Mouse (Mus musculus) kidney, postnatal 14 days (tissue): ENCODE measurements at regions not wholly inside any gene's neighbourhood (a gene's known extent, or its start where the extent isn't known, plus 50 kb on each side); places are given as distances from the start of the nearest gene placed in this dataset.

Experiments used
- DNase-seq: peaks from one replicate; pipeline ENCODE4 v3.0.0; 2022; ENCODE audit warnings: mixed read lengths

GRCm38 (mm10) chr8:102575523-102575922 is 209.9 kb downstream of the Cdh11 start:
- no peak for DNase-seq

DNA sequence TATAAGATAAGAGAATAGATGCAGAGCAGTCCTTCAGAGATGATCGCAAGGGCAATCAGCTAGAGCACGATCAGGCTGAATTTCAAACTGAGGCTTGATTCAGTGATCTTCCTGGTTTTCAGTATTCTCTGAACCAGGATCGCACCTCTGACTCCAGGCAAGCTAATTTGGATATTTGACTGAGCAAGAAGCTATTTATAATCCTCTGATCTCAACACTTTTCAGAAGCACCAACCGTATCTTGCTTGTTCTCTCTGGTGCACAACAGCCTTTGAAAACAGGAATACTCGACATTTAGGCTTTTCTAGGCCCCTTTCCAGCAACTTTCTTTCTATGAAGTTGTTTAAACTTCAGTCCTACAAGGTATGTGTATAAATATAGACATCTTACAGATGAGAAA is 217.7 kb downstream of the Cdh11 start:
- no peak for DNase-seq

DNA sequence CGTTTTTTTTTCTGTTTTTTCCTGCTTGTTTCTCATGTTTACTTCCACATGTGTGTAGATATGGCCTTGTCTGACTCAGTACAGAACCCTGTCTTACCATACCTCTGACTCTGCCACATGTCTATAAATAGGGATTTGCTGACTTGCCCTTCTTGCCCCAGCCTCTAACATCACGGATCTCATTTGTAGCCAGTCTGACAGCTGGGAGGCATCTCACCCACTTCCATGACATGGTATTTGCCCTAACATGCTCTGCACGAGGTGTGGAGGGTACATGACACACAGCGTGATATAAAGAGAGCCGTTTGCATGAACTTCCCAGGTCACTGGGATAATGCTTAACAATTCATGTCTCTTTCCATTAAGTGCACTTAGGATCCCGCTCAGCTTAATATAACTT is 231.2 kb downstream of the Cdh11 start:
- DNase-seq: no peak

DNA sequence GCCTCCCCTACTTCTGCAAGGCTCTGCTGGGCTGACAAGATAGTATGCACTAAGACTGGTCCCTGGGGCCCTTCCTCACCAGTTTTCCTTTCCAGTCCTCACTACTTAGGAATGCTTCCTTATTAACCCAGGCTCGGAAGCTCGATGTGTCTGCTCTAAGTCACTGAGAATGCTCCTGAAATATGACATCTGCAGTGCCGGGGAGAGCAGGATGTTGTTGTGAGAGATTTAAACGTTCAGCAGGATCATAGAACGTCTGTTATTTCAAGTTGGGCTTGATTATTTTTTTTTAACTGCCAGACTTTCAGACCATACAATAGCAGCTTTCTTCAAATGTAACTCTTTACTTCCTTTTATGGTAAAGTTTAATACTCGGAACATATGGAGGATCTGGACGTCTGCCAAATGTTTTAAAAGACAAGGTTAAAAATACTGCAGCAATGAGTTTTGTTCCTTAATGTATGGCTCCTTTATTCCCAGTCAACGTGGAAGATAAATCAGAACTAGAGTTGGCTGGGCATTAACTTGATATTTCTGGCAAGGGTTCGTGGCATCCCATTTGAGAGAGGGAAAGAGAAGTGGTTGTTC is 232.0 kb downstream of the Cdh11 start:
- peak; percentile 11 for DNase-seq

GRCm38 (mm10) chr8:102538886-102539285 is 246.6 kb downstream of the Cdh11 start:
- no peak for DNase-seq

GRCm38 (mm10) chr8:102538068-102538467 is 247.4 kb downstream of the Cdh11 start:
- DNase-seq: no peak

GRCm38 (mm10) chr8:102518446-102518845 is 267.0 kb downstream of the Cdh11 start:
- no peak for DNase-seq

DNA sequence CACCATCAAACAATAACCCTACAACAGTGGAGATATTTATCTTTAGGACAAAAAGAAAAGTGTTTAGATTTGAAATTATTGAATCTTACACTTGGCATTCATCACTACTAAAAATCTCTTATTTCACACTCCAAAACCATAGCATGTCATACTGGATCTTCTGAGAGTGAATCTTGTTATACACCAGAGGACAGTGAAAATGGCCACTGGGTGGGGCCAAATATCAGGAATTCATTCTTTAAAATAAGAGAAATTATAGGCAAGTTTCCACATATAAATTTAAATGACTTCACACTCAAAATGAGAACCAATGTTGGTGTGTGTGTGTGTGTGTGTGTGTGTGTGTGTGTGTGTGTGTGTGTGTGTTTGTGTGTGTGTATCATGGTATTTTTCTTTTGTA is 269.7 kb downstream of the Cdh11 start:
- peak; percentile 4 for DNase-seq

- DNase-seq: no peak
These were observed 270.5 kb downstream of the Cdh11 start for GRCm38 (mm10) chr8:102514805-102515424.

- no peak for DNase-seq
These were observed 284.7 kb downstream of the Cdh11 start for GRCm38 (mm10) chr8:102500751-102501150.

DNA sequence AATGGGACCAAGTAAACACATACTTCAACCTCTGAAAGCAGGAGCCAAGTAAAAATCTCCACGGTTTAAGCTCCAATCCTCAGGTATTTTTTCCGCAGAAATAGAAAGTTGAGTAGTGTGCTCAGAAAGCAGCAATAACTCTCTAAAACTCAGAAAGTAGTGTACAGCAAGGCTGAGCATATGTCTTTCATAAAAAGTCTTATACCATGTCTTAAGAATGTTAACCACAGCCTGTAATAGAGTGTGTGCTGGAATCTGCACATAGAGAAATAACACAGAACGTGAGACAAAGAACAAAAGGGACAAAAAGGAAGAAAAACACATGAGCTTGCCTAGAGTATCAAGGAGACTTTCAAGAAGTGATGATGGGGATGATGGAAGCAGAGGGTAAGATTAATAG is 285.2 kb downstream of the Cdh11 start:
- DNase-seq: no peak

DNA sequence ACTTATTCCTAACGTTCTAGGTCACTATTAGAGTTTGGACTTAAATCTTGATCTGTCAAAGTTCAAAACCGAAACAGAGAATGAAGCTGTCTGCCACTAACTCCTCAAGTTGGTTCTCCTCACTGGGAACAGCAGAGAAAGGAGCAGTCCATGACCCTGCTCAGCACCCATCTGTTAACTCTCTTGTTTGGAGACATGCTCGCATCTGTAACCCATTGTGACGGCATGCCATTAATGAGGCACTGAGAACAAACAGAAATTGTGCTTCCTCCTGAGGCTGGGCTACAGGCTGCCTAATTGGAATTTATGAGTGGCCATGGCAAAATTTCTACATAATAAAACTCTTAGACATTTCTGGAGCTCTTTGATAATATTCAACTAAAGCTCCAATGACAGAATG is 286.4 kb downstream of the Cdh11 start:
- DNase-seq: peak; percentile 1

GRCm38 (mm10) chr8:102497160-102497559 is 288.3 kb downstream of the Cdh11 start:
- DNase-seq: no peak

GRCm38 (mm10) chr8:102496698-102497097 is 288.7 kb downstream of the Cdh11 start:
- no peak for DNase-seq

GRCm38 (mm10) chr8:102496021-102496420 is 289.4 kb downstream of the Cdh11 start:
- DNase-seq: peak; percentile 5

GRCm38 (mm10) chr8:102491015-102491414 is 294.4 kb downstream of the Cdh11 start:
- DNase-seq: no peak

DNA sequence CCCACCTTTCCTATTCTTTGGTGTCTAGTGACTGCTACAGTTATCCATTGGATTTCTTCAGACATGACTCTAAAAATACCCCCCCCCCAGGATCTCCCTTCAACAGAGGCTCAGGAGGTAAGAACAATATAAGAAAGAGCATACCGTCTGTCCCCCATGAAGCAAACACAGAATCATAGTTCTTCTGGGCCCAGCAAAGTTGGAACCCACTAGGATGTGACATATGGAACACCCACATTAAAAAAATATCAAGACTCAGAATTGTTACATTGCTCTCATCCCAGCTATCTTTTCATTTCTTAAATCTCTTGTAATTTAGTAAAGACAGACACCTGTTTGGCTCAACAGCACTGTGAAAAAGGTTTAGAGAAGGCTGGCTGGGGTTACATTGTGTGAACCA is 297.2 kb downstream of the Cdh11 start:
- DNase-seq: no peak

GRCm38 (mm10) chr8:102487796-102488195 is 297.6 kb downstream of the Cdh11 start:
- no peak for DNase-seq

GRCm38 (mm10) chr8:102475166-102475802 is 310.2 kb downstream of the Cdh11 start:
- DNase-seq: no peak

GRCm38 (mm10) chr8:102474192-102474591 is 311.2 kb downstream of the Cdh11 start:
- DNase-seq: no peak

DNA sequence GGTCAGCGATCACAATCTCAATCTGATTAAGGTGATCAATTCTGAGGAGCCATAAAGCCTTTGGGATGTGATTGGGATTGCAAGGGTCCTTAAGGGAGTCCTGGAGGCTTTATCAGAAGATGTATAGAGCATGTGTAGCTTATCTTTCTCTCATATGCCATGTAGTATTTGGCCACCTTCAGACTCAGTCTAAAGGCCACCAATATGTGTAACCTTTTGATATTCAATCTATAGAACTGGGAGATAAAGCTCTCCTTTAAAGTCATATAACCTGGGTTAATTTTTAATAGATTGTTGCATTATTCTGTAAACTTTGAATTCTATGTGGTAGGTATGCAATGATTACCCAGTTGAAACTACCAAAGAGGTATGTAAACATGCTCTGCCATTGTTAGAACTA is 314.1 kb downstream of the Cdh11 start:
- DNase-seq: no peak

GRCm38 (mm10) chr8:102462601-102463000 is 322.8 kb downstream of the Cdh11 start:
- DNase-seq: no peak

DNA sequence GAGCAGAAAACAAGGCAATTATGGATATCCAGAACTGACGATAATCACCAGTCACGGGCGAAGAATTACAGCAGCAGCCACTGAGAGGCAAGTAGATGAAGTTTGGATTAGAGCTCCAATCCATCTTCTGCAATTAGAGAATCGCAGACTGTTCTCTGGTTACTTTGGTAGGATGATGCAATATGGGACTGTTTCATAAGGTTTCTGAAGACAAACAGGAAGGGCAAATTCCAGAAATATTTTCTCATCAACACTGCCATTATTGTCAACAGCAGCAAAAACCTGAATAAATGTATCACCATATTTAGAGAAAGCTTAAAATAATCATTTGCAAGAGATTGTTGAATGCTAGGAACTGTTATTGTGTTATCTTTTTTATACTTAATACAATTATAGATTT is 342.4 kb downstream of the Cdh11 start:
- no peak for DNase-seq

DNA sequence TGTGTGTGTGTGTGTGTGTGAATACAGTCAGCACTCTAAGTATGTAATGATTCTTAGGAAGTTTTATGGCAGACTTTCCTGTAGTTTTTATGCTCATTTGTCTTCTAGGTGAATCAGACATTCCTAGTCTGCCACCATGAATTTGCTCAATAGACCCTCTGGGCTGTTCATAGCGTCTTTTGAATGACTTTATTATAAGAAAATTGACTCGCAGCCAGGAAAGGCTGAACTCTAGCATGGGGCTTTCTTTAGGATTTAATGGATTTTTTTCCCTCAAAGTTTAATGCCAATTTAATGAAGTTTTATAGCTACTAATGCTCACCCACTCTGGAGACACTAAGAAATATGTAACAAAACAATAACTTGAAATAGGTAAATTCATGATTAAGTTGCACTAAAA is 363.6 kb downstream of the Cdh11 start:
- no peak for DNase-seq

GRCm38 (mm10) chr8:102414931-102415330 is 370.5 kb downstream of the Cdh11 start:
- DNase-seq: no peak
